Mouse (Mus musculus) liver, embryonic 15.5 days (tissue): ENCODE results near the gene Sgca. TPM values are rescaled to one million over a fixed set of nuclear protein-coding genes. Genes with fewer than 3 reads are reported as not detected.

ENCODE experiments used
- ATAC-seq: fragments of 200-750 bp; cut with Nextera tagmentation; 2 replicates; pipeline ENCODE4 v1.8.0; 2017; ENCODE audit warnings: moderate number of reproducible peaks, mild to moderate bottlenecking, moderate library complexity; ENCODE audit not compliant: insufficient read depth
- H3K27ac ChIP-seq: fragments of 300-500 bp; sonication (generic); replicated peaks from 2 replicates; pipeline ENCODE4 v1.5.1; 2015; ENCODE audit warnings: mild to moderate bottlenecking, inconsistent platforms
- H3K27me3 ChIP-seq: fragments of 300-500 bp; sonication (generic); 2 replicates; pipeline ENCODE4 v1.6.1; 2015; ENCODE audit warnings: mild to moderate bottlenecking, inconsistent platforms
- H3K36me3 ChIP-seq: fragments of 300-500 bp; sonication (generic); replicated peaks from 2 replicates; pipeline ENCODE4 v1.6.1; 2015; ENCODE audit warnings: moderate library complexity, mild to moderate bottlenecking, inconsistent platforms
- H3K4me1 ChIP-seq: fragments of 300-500 bp; sonication (generic); replicated peaks from 2 replicates; pipeline ENCODE4 v1.6.1; 2015; ENCODE audit warnings: inconsistent platforms
- H3K4me2 ChIP-seq: fragments of 300-500 bp; sonication (generic); 2 replicates; pipeline ENCODE4 v1.6.1; 2015; ENCODE audit warnings: moderate library complexity, mild to moderate bottlenecking, inconsistent platforms
- H3K4me3 ChIP-seq: fragments of 300-500 bp; sonication (generic); replicated peaks from 2 replicates; pipeline ENCODE4 v1.5.1; 2015; ENCODE audit warnings: mild to moderate bottlenecking, inconsistent platforms
- H3K9ac ChIP-seq: fragments of 300-500 bp; sonication (generic); 2 replicates; pipeline ENCODE4 v1.6.1; 2015; ENCODE audit warnings: moderate library complexity, mild to moderate bottlenecking, inconsistent platforms
- H3K9me3 ChIP-seq: fragments of 300-500 bp; sonication (generic); replicated peaks from 2 replicates; pipeline ENCODE4 v1.6.1; 2016; ENCODE audit warnings: inconsistent platforms
- WGBS: fragments of 180-500 bp; shearing (Covaris S2); methylation state at CpG from one replicate; pipeline ENCODE4 v1.1.7; 2015; ENCODE audit warnings: mixed read lengths; ENCODE audit not compliant: insufficient replicate concordance; 5-methylcytosine and 5-hydroxymethylcytosine counted together
- polyA plus RNA-seq: library from polyadenylated mRNA; unstranded; fragments of >200 nt; fragmentation: Nextera tagmentation; extraction: Ambion mirVana; gene quantifications from 2 replicates; pipeline ENCODE4 v1.2.1, GENCODE M21; 2015

Gene Sgca
- polyA plus RNA-seq, 1 experiment from 2014 or later, result 1.1 TPM

GRCm38 (mm10) chr11:94913302-94914090 lies 62.6 kb downstream of the Sgca start:
- 0 out of 2 replicates have a peak, but pooled peaks cover 3% of the 10 kb centered on the region for H3K27me3 ChIP-seq
- H3K9ac ChIP-seq, result no peak overlapping the region
- H3K27ac ChIP-seq, result no peak overlapping the region
- no peaks in the 10 kb centered on the region for H3K36me3 ChIP-seq
- no peaks in the 10 kb centered on the region for H3K9me3 ChIP-seq
- no peak overlapping the region for H3K4me3 ChIP-seq
- WGBS, result 55% methylated on average over 6 of the region's 6 CpGs
- ATAC-seq, result no peak
- no peak overlapping the region for H3K4me2 ChIP-seq
- no peaks in the 10 kb centered on the region for H3K4me1 ChIP-seq

Other genes starting within 250 kb of the Sgca start
- gene Cdc34b, start 234.5 kb downstream of the Sgca start, polyA plus RNA-seq, result not detected in 2 replicates
- gene Tmem92, start 193.6 kb downstream of the Sgca start, polyA plus RNA-seq, result not detected in 2 replicates
- 76.5 and 78.2 TPM in 2 replicates for gene Col1a1, start 40.1 kb downstream of the Sgca start, polyA plus RNA-seq
- gene Hils1, start 8.7 kb downstream of the Sgca start, polyA plus RNA-seq, result not detected in 2 replicates
- 8.2 and 8.8 TPM in 2 replicates for gene Ppp1r9b, start 14.7 kb upstream of the Sgca start, polyA plus RNA-seq
- 33.9 and 39.2 TPM in 2 replicates for gene Samd14, start 33.6 kb upstream of the Sgca start, polyA plus RNA-seq
- gene Pdk2, start 65.0 kb upstream of the Sgca start, polyA plus RNA-seq, result 10.2 and 10.8 TPM in 2 replicates
- gene Itga3, start 100.5 kb upstream of the Sgca start, polyA plus RNA-seq, result 2.0 and 2.6 TPM in 2 replicates
- 0.05 TPM in 1 of 2 replicates, not detected in the other for gene Dlx3, start 143.8 kb upstream of the Sgca start, polyA plus RNA-seq
- gene Dlx4, start 169.9 kb upstream of the Sgca start, polyA plus RNA-seq, result 0.07 and 0.09 TPM in 2 replicates